Mouse (Mus musculus): ENCODE results near the gene Olfr109.

Olfr109 gene

GRCm38 (mm10) chr17:37458616-37459015 lies at the start of gene Olfr109:
TSS of gene Olfr109 (plus strand) at chr17:37458916.
- no peak for DNase-seq (ENCODE audit: low spot score)

GRCm38 (mm10) chr17:37413380-37413779 lies 45.3 kb upstream of the Olfr109 start:
- no peak for DNase-seq (ENCODE audit: low spot score)

- no peak for DNase-seq (ENCODE audit: low spot score)
Observed at GRCm38 (mm10) chr17:37445180-37445579, 13.5 kb upstream of the Olfr109 start, which contains the start of gene Olfr108. TSS of gene Olfr108 (plus strand) at chr17:37445480.

GRCm38 (mm10) chr17:37483452-37483851 lies 24.7 kb downstream of the Olfr109 start, which contains the start of gene H2-M2:
TSS of gene H2-M2 (minus strand) at chr17:37483552.
- DNase-seq (ENCODE audit: low spot score), result no peak

- DNase-seq (ENCODE audit: low spot score), result no peak
Observed at GRCm38 (mm10) chr17:37491930-37492518, 33.3 kb downstream of the Olfr109 start, which contains the start of gene Olfr110. TSS of gene Olfr110 (plus strand) at chr17:37492468.

GRCm38 (mm10) chr17:37507730-37508129 lies 49.0 kb downstream of the Olfr109 start, which contains the start of gene Olfr111:
TSS of gene Olfr111 (plus strand) at chr17:37508030.
- no peak for DNase-seq (ENCODE audit: low spot score)

All from ovary, postnatal 36 days (tissue).